Mouse (Mus musculus) intestine, embryonic 14.5 days (tissue): ENCODE data around the gene Lrrk1. TPM values are rescaled to one million over a fixed set of nuclear protein-coding genes. Genes with fewer than 3 reads are reported as not detected.

Experiments
- ATAC-seq: fragments of 200-750 bp; cut with Nextera tagmentation; replicated peaks from 2 replicates; pipeline ENCODE4 v1.8.0; 2017; ENCODE audit warnings: low read depth, moderate number of reproducible peaks, moderate TSS enrichment, moderate library complexity; ENCODE audit not compliant: low FRiP score, low TSS enrichment
- DNase-seq: peaks from one replicate; pipeline ENCODE4 v3.0.0-alpha.2; 2018; ENCODE audit warnings: low spot score
- H3K27ac ChIP-seq: fragments of 300-500 bp; sonication (generic); 2 replicates; pipeline ENCODE4 v1.5.1; 2014; ENCODE audit warnings: low read depth, mild to moderate bottlenecking, control low read depth
- H3K27me3 ChIP-seq: fragments of 300-500 bp; sonication (generic); replicated peaks from 2 replicates; pipeline ENCODE4 v1.6.1; 2014; ENCODE audit warnings: low read length, control low read depth; ENCODE audit not compliant: control insufficient read depth, insufficient read depth
- H3K36me3 ChIP-seq: fragments of 300-500 bp; sonication (generic); 2 replicates; pipeline ENCODE4 v1.6.1; 2014; ENCODE audit warnings: low read length, control low read depth; ENCODE audit not compliant: control insufficient read depth, insufficient read depth
- H3K4me1 ChIP-seq: fragments of 300-500 bp; sonication (generic); replicated peaks from 2 replicates; pipeline ENCODE4 v1.6.1; 2014; ENCODE audit warnings: low read length, control low read depth, mixed read lengths; ENCODE audit not compliant: control insufficient read depth, insufficient read depth
- H3K4me2 ChIP-seq: fragments of 300-500 bp; sonication (generic); 2 replicates; pipeline ENCODE4 v1.6.1; 2014; ENCODE audit warnings: low read length
- H3K4me3 ChIP-seq: fragments of 300-500 bp; sonication (generic); 2 replicates; pipeline ENCODE4 v1.5.1; 2014; ENCODE audit warnings: low read depth, low read length, control low read depth, mixed read lengths
- H3K9ac ChIP-seq: fragments of 300-500 bp; sonication (generic); 2 replicates; pipeline ENCODE4 v1.6.1; 2014; ENCODE audit warnings: mild to moderate bottlenecking, low read length
- H3K9me3 ChIP-seq: fragments of 300-500 bp; sonication (generic); 2 replicates; pipeline ENCODE4 v1.6.1; 2016; ENCODE audit warnings: low read length, control low read depth; ENCODE audit not compliant: control insufficient read depth
- WGBS: fragments of 180-500 bp; shearing (Covaris S2); extraction: QIAGEN DNeasy Blood & Tissue Kit; methylation state at CpG from one replicate; pipeline ENCODE4 v1.1.7; 2014; 5-methylcytosine and 5-hydroxymethylcytosine counted together
- polyA plus RNA-seq: library from polyadenylated mRNA; unstranded; fragments of >200 nt; fragmentation: Nextera tagmentation; extraction: Ambion mirVana; gene quantifications from 2 replicates; pipeline ENCODE4 v1.2.1, GENCODE M21; 2014

Gene Lrrk1
- polyA plus RNA-seq, 1 experiment from 2014 or later = 16.9 TPM

DNA sequence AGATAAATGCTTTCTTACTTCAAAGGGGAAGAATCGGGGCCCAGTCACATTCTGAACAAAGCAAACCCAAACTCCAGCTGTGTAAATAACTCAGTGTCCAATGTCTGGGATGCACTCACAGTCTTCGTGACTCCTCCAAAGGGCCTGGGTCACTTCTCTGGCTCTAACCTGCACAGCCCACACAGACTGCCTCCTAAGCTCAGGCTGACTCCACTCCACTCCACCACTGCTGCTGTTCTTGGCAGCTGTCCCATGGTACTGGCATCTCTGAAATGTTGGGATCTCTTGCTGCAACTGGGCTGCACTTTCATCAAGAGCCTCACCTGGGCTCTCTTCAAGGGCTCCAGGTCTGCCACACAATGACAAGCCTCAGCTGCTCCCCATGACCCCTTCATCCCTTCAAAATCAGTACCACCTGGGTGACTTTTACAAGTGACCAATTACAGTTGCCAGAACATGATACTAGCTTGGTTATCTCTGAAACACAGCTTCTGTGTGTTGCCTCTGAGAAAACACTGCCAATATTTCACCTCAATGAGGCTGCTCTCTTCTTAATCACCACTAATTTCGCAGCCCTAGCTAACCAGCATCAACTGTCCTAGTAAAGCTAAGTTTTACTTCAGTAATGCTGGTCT is 62.6 kb downstream of the Lrrk1 start:
- ATAC-seq (no peak), DNase-seq (no peak)
- peaks cover 3% of the 10 kb centered on the region; the same call in 1 of the 2 replicates for H3K4me1 ChIP-seq
- H3K4me2 ChIP-seq = no peak overlapping the region
- H3K27me3 ChIP-seq = no peaks in the 10 kb centered on the region
- WGBS = 59% methylated on average over 3 of the region's 3 CpGs
- H3K4me3 ChIP-seq = no peak overlapping the region
- H3K36me3 ChIP-seq = no peaks in the 10 kb centered on the region
- H3K9ac ChIP-seq = no peak overlapping the region
- no peak overlapping the region for H3K27ac ChIP-seq
- no peaks in the 10 kb centered on the region for H3K9me3 ChIP-seq

DNA sequence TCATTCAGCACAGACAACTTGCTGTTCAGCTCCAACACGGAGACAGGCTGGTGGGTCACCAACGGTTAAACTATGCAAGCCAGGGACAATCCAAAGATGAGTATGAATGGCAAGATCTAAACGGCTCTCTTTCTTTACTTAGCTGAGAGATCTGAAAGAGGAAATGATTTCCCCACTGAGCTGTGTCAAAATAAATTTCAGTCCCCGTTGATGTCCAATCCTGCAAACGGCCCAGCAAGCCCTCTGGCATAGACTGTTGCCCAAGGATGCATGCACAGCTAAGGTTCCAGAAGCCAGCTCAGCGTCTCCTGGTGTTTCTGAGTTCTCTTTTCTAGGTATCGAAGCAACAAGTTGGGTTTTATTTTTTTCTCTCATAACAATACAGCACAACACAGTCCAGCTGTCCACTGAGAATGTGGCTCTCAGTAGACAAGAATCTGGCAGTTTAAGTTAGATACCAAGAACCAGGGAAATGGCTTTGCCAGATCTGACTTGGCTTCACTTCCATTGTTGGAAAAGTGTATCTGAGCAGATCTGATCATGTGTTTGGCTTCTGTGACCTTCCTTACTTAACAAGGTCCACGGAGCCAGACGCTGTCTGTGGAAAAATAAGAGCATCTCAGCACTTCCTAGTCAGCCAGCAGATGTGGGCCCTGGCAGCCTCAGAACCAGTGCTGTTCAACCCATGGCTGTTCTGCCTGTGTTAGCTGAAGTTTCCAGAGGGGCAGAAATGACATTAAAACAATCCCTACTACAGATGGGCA is 64.7 kb downstream of the Lrrk1 start:
- Histone ChIP-seq H3K9me3 (no peaks in the 10 kb centered on the region), H3K4me2 (no peak overlapping the region), H3K4me1 (peaks cover 3% of the 10 kb centered on the region; the same call in 1 of the 2 replicates), H3K9ac (no peak overlapping the region), H3K27me3 (no peaks in the 10 kb centered on the region), H3K36me3 (no peaks in the 10 kb centered on the region), H3K4me3 (no peak overlapping the region), H3K27ac (no peak overlapping the region)
- WGBS = 70% methylated on average over 9 of the region's 9 CpGs
- ATAC-seq (no peak), DNase-seq (no peak)

DNA sequence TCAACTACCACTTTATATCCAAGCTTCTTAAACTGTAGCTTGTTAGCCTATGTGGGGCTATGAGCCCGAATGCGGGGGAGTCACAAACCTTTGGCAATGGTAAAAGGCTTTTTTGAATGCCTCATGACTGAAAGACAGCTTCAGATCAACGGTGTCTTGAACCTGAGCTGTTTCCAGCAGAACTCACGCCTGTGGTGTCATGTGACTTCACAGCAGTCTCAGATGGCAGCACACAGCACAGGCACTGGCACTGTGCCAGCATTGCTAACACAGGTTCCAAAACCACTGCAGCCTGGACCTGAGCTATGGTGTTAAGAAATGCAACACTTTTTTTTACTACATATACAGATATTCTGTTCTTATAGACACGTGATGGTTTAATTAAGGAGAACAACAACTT is 67.2 kb downstream of the Lrrk1 start:
- Histone ChIP-seq H3K9me3 (peaks cover 3% of the 10 kb centered on the region; the same call in 1 of the 2 replicates), H3K4me1 (peaks cover 3% of the 10 kb centered on the region; the same call in 1 of the 2 replicates), H3K27me3 (no peaks in the 10 kb centered on the region), H3K9ac (no peak overlapping the region), H3K27ac (no peak overlapping the region), H3K4me3 (no peak overlapping the region), H3K4me2 (no peak overlapping the region), H3K36me3 (no peaks in the 10 kb centered on the region)
- DNase-seq (no peak), ATAC-seq (no peak)
- 62% methylated on average over 5 of the region's 5 CpGs for WGBS

DNA sequence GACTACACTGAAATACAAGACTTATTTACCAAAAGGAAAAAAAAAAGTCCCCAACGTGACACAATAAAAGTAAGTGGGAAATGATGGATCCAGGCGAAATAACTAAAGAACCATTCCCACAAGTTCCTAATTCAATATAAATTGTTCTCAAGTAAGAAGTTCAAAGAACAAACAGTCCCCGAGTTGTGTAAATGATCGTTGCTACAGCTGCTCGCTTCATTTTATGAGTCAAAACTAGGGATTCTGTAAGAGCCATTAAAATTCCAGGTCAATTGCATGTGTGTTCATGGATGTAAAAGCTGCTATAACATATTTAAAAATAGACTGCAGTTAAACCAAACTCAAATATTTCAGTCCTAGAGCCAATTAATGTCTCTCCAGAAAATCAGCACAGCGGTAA is 70.0 kb downstream of the Lrrk1 start:
- DNase-seq (no peak), ATAC-seq (no peak)
- no peak overlapping the region for H3K4me2 ChIP-seq
- H3K27ac ChIP-seq = no peak overlapping the region
- H3K36me3 ChIP-seq = no peaks in the 10 kb centered on the region
- H3K27me3 ChIP-seq = no peaks in the 10 kb centered on the region
- H3K4me3 ChIP-seq = no peak overlapping the region
- 79% methylated on average over 6 of the region's 6 CpGs for WGBS
- H3K4me1 ChIP-seq = peaks cover 3% of the 10 kb centered on the region; the same call in 1 of the 2 replicates
- H3K9me3 ChIP-seq = peaks cover 6% of the 10 kb centered on the region; the same call in 1 of the 2 replicates
- no peak overlapping the region for H3K9ac ChIP-seq

DNA sequence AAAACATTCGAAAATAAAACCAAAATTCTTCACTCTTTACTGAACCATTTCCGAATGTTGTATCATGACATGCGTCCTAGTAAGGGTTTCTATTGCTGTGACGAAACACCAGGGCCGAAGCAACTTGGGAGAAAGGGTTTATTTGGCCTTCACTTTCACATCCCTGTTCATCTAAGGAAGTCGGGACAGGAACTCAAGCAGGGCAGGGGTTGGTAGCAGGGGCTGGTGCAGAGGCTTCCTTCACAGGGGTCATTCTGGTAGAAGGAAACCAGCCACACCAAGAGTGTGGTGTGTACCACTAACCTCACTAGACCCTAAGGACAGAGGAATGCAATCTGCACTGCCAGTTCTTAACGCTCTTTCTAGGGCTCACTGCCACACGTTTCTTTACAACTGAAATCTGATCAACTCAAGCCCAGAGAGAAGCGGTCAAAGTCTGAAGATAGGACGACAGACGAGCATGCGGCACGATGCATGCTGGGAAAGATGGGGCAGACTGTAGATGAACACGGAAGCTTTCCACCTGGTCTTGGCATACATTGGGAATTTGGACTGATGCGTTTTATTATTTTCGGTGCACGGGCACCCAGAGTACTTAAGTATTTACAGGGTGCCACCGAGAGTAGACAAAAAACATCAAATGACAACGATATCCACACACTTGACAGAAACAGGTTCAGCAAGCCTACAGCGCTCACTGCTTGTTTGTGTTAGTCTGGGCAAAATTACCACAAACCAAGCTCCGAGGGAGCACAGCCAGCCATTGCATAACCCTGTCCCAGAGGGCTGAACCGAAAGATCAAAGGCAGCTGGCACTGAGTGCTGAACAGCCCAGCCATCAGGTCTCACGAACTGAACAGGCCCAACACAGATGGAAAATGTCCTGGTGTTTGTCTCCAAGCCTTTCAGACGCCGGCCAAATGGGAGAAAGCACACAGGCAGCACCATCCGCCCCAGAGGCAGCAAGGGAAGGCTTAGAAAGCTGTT is 77.2 kb downstream of the Lrrk1 start:
- no peak for DNase-seq
- H3K27ac ChIP-seq = no peak overlapping the region

DNA sequence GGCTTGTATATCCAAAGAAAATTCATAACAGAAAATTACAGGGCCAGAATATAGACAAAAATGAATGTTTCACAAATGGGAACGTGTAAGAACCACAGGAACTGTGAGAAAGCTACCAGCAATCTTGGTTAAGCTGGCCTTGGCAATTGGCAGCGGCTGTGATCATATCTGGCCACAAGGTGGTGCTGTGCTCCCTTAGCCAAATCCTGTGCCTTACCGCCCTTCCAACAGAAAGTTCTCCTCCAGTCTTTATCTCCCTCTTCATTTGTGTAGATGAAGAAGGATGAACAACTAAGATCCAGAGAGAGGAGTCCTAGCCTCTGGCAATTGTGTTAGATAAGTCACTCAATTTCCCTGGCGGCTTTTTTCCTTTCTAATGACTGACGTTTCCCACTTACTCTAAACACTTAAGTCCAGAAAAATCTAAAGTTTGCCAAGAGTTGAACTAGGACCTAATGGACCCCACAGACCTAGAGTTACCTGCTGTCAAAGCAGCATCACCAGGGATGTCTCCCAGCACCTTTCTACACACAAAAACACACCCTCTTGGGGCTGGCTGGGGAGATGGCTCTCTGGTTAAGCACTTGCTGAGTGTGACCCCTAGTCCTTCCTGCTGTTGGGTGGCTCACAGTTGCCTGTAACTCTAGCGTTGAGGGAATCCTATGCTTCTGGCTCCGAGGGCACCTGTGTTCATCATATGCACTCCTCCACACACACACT is 78.0 kb downstream of the Lrrk1 start:
- Histone ChIP-seq H3K4me2 (no peak overlapping the region), H3K36me3 (peaks cover 10% of the 10 kb centered on the region), H3K27me3 (no peaks in the 10 kb centered on the region), H3K9ac (no peak overlapping the region), H3K9me3 (no peaks in the 10 kb centered on the region), H3K4me3 (no peak overlapping the region), H3K27ac (0 out of 2 replicates have a peak overlapping the region, but pooled peaks have one; percentile 29), H3K4me1 (0 out of 2 replicates have a peak, but pooled peaks cover 4% of the 10 kb centered on the region)
- no peak for ATAC-seq
- DNase-seq = peak; percentile 89
- WGBS = 46% methylated on average over 7 of the region's 7 CpGs

More for the DNA sequence above, 77.2 kb downstream of the Lrrk1 start:
- Histone ChIP-seq H3K4me1 (0 out of 2 replicates have a peak, but pooled peaks cover 4% of the 10 kb centered on the region), H3K4me2 (no peak overlapping the region), H3K4me3 (no peak overlapping the region), H3K9me3 (peaks cover 3% of the 10 kb centered on the region; the same call in 1 of the 2 replicates), H3K9ac (no peak overlapping the region), H3K36me3 (peaks cover 8% of the 10 kb centered on the region), H3K27me3 (no peaks in the 10 kb centered on the region)
- 69% methylated on average over 26 of the region's 26 CpGs for WGBS
- ATAC-seq = no peak

DNA sequence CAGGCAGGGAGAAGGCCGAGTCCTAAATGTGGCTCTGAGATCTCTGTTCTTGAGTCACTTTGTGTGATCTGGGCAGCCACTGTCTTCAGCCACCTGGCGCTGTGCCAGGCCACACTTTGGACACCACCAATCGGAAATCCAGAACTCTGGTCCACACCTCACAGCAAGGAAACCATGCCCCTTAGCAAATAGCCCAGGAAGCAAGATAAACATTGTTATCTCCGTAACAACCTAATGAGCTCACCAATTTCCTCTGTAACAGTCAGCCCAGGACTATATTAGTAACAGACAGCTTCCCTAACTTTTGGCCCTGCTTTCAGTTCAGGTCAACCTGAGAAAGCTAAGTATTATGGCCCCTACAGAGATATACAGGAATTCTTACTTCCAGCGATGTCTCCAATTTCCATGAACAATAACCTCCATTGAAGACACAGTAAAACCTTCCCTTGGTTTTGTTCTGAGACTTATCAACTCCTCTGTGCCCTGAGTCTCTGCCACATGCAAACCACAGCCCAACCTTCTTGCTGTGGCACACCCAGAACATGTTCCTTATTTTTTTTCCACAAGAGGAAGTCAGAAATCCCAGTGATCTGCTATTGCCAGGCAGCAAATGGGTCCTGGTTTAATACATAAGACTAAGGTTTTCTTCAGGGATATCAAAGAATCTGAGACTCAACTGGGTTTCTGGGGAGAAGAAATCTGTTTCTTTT is 78.8 kb downstream of the Lrrk1 start:
- peak; percentile 65 for DNase-seq
- Histone ChIP-seq H3K4me2 (no peak overlapping the region), H3K4me3 (no peak overlapping the region), H3K27ac (peak overlapping the region; percentile 29; the same call in 1 of the 2 replicates), H3K4me1 (0 out of 2 replicates have a peak, but pooled peaks cover 4% of the 10 kb centered on the region), H3K27me3 (no peaks in the 10 kb centered on the region), H3K36me3 (peaks cover 18% of the 10 kb centered on the region), H3K9me3 (no peaks in the 10 kb centered on the region), H3K9ac (no peak overlapping the region)
- peak; percentile 81 for ATAC-seq
- 50% methylated on average over 5 of the region's 5 CpGs for WGBS
